Mouse (Mus musculus): ENCODE data around the gene Scgb1c1. TPM values are rescaled to one million over a fixed set of nuclear protein-coding genes. Genes with fewer than 3 reads are reported as not detected.
"Not testable (repeated sequence)": the region's sequence is repeated elsewhere in the genome, so short reads cannot be mapped to it uniquely, and the experiment has no call there.

The Scgb1c1 gene
- polyA plus RNA-seq, 1 experiment from 2014 or later: 0.23 TPM

- DNase-seq (ENCODE audit: low read depth, low spot score) (no peak), ATAC-seq (no peak)
- TF ChIP-seq CTCF (IDR thresholded peaks at IDR 0.05): no peak
- no peaks in the 10 kb centered on the region for H3K27me3 ChIP-seq
- in situ Hi-C loops (cut with MboI; ENCODE audit: low pct_unique_long_range_greater_than_20kb): no loop called here
- ChIA-PET CTCF (interaction anchor here (1.0 to 1.5 kb wide), 2 partner anchors 9 to 30 kb away, joined by 3 read pairs; no protein-coding TSS in a partner anchor), POLR2A (no interaction called here)
These were observed 34.0 kb downstream of the Scgb1c1 start for GRCm38 (mm10) chr7:140879355-140879754.

GRCm38 (mm10) chr7:140880419-140880818 is 35.1 kb downstream of the Scgb1c1 start:
- no peak for DNase-seq (ENCODE audit: low read depth, low spot score)
- no peak for TF ChIP-seq CTCF (IDR thresholded peaks at IDR 0.05)
- ChIA-PET POLR2A (interaction anchor here (1.0 to 1.6 kb wide), 2 partner anchors 15 to 23 kb away, joined by 3 to 10 read pairs; partner anchors contain the start of genes Bet1l, Gm45785 and Ric8a), CTCF (interaction anchor here (1.5 to 2.9 kb wide), 2 partner anchors 20 to 23 kb away, joined by 4 to 13 read pairs; no protein-coding TSS in a partner anchor)
- H3K27me3 ChIP-seq: no peaks in the 10 kb centered on the region
- no peak for ATAC-seq
- in situ Hi-C loops (cut with MboI; ENCODE audit: low pct_unique_long_range_greater_than_20kb): no loop called here

- TF ChIP-seq CTCF (IDR thresholded peaks at IDR 0.05): no peak
- ChIA-PET POLR2A (interaction anchor here (1.0 to 1.6 kb wide), 3 partner anchors 13 to 24 kb away, joined by 3 to 10 read pairs (median 3); partner anchors contain the start of genes Bet1l, Gm45785 and Ric8a), CTCF (interaction anchor here (1.5 to 2.9 kb wide), 2 partner anchors 21 to 23 kb away, joined by 4 to 13 read pairs; no protein-coding TSS in a partner anchor)
- no peaks in the 10 kb centered on the region for H3K27me3 ChIP-seq
- no peak for ATAC-seq
- in situ Hi-C loops (cut with MboI; ENCODE audit: low pct_unique_long_range_greater_than_20kb): no loop called here
- no peak for DNase-seq (ENCODE audit: low read depth, low spot score)
These were observed 35.6 kb downstream of the Scgb1c1 start for GRCm38 (mm10) chr7:140880865-140881515.

- ChIA-PET CTCF (interaction anchor here (2.9 kb wide), 1 partner anchor 22 kb away, joined by 13 read pairs; no protein-coding TSS in a partner anchor), POLR2A (interaction anchor here (0.6 to 1.6 kb wide), 7 partner anchors 10 to 34 kb away, joined by 3 to 10 read pairs (median 3); partner anchors contain the start of genes Bet1l, Gm45785, Odf3 and Ric8a)
- no peaks in the 10 kb centered on the region for H3K27me3 ChIP-seq
- ATAC-seq (peak; percentile 92), DNase-seq (ENCODE audit: low read depth, low spot score) (peak; percentile 68)
- TF ChIP-seq CTCF (IDR thresholded peaks at IDR 0.05): no peak
- in situ Hi-C loops (cut with MboI; ENCODE audit: low pct_unique_long_range_greater_than_20kb): no loop called here
These were observed 36.5 kb downstream of the Scgb1c1 start, which contains the start of the genes Psmd13 and Sirt3 for GRCm38 (mm10) chr7:140881696-140882468. Gene Psmd13, plus strand, starts transcription at chr7:140881968. Gene Sirt3, minus strand, starts transcription at chr7:140882309.

GRCm38 (mm10) chr7:140882469-140882803 is 37.1 kb downstream of the Scgb1c1 start:
- TF ChIP-seq CTCF (IDR thresholded peaks at IDR 0.05): no peak
- in situ Hi-C loops (cut with MboI; ENCODE audit: low pct_unique_long_range_greater_than_20kb): no loop called here
- ATAC-seq: peak; percentile 51
- POLR2A ChIA-PET: interaction anchor here (0.7 to 1.1 kb wide), 3 partner anchors 11 to 35 kb away, joined by 3 to 4 read pairs (median 4); partner anchors contain the start of gene Odf3
- DNase-seq (ENCODE audit: low read depth, low spot score): no peak
- CTCF ChIA-PET: interaction anchor here (2.9 kb wide), 1 partner anchor 21 kb away, joined by 13 read pairs; no protein-coding TSS in a partner anchor
- no peaks in the 10 kb centered on the region for H3K27me3 ChIP-seq

- CTCF ChIA-PET; DNase-seq (ENCODE audit: low read depth, low spot score); H3K27me3 ChIP-seq; in situ Hi-C loops (cut with MboI; ENCODE audit: low pct_unique_long_range_greater_than_20kb); ATAC-seq: not testable (repeated sequence)
- POLR2A ChIA-PET: interaction anchor here (1.1 kb wide), 1 partner anchor 19 kb away, joined by 3 read pairs; no protein-coding TSS in a partner anchor
These were observed 45.3 kb downstream of the Scgb1c1 start for GRCm38 (mm10) chr7:140890636-140891035.

GRCm38 (mm10) chr7:140894031-140894430 is 48.7 kb downstream of the Scgb1c1 start:
- in situ Hi-C loops (cut with MboI; ENCODE audit: low pct_unique_long_range_greater_than_20kb): no loop called here
- no peak for DNase-seq (ENCODE audit: low read depth, low spot score)
- ChIA-PET POLR2A (interaction anchor here (0.6 kb wide), 1 partner anchor 13 kb away, joined by 3 read pairs; the partner anchor contains the start of gene Psmd13), CTCF (interaction anchor here (0.6 to 1.6 kb wide), 2 partner anchors 9 to 291 kb away, joined by 3 read pairs; no protein-coding TSS in a partner anchor)
- no peak for TF ChIP-seq CTCF (IDR thresholded peaks at IDR 0.05)
- H3K27me3 ChIP-seq: no peaks in the 10 kb centered on the region
- ATAC-seq: no peak

GRCm38 (mm10) chr7:140894611-140895010 is 49.3 kb downstream of the Scgb1c1 start:
- DNase-seq (ENCODE audit: low read depth, low spot score): no peak
- no peaks in the 10 kb centered on the region for H3K27me3 ChIP-seq
- no peak for TF ChIP-seq CTCF (IDR thresholded peaks at IDR 0.05)
- ChIA-PET POLR2A (interaction anchor here (0.6 kb wide), 1 partner anchor 13 kb away, joined by 3 read pairs; the partner anchor contains the start of gene Psmd13), CTCF (interaction anchor here (1.6 kb wide), 1 partner anchor 9 kb away, joined by 3 read pairs; no protein-coding TSS in a partner anchor)
- in situ Hi-C loops (cut with MboI; ENCODE audit: low pct_unique_long_range_greater_than_20kb): no loop called here
- ATAC-seq: no peak

Other genes with a start within 250 kb of the Scgb1c1 start
- gene Olfr46, start 244.3 kb upstream of the Scgb1c1 start, polyA plus RNA-seq (2021): not detected
- gene Olfr61, start 216.6 kb upstream of the Scgb1c1 start, polyA plus RNA-seq (2021): not detected
- gene Olfr53, start 199.1 kb upstream of the Scgb1c1 start, polyA plus RNA-seq (2021): not detected
- not detected for gene Olfr539, start 185.6 kb upstream of the Scgb1c1 start, polyA plus RNA-seq (2021)
- not detected for gene Olfr45, start 163.6 kb upstream of the Scgb1c1 start, polyA plus RNA-seq (2021)
- not detected for gene Olfr541, start 148.3 kb upstream of the Scgb1c1 start, polyA plus RNA-seq (2021)
- not detected for gene Cyp2e1, start 81.8 kb upstream of the Scgb1c1 start, polyA plus RNA-seq (2021)
- not detected for gene Syce1, start 57.7 kb upstream of the Scgb1c1 start, polyA plus RNA-seq (2021)
- not detected for gene Zfp941, start 23.4 kb upstream of the Scgb1c1 start, polyA plus RNA-seq (2021)
- gene Urah, start 10.5 kb upstream of the Scgb1c1 start, polyA plus RNA-seq (2021): 0.18 TPM
- 0.31 TPM for gene Odf3, start 2.3 kb downstream of the Scgb1c1 start, polyA plus RNA-seq (2021)
- not detected for gene Gm45785, start 10.8 kb downstream of the Scgb1c1 start, polyA plus RNA-seq (2021)
- gene Ric8a, start 11.4 kb downstream of the Scgb1c1 start, polyA plus RNA-seq (2021): 67.0 TPM
- 28.0 TPM for gene Bet1l, start 12.0 kb downstream of the Scgb1c1 start, polyA plus RNA-seq (2021)
- 148 TPM for gene Psmd13, start 36.4 kb downstream of the Scgb1c1 start, polyA plus RNA-seq (2021)
- gene Sirt3, start 36.8 kb downstream of the Scgb1c1 start, polyA plus RNA-seq (2021): 48.3 TPM
- gene Cox8b, start 54.9 kb downstream of the Scgb1c1 start, polyA plus RNA-seq (2021): not detected
- not detected for gene Nlrp6, start 75.4 kb downstream of the Scgb1c1 start, polyA plus RNA-seq (2021)
- 18.3 TPM for gene Pgghg, start 95.8 kb downstream of the Scgb1c1 start, polyA plus RNA-seq (2021)
- gene Ifitm5, start 104.7 kb downstream of the Scgb1c1 start, polyA plus RNA-seq (2021): 0.30 TPM
- 0.50 TPM for gene Gm45717, start 110.4 kb downstream of the Scgb1c1 start, polyA plus RNA-seq (2021)
- gene Ifitm2, start 110.4 kb downstream of the Scgb1c1 start, polyA plus RNA-seq (2021): 257 TPM
- gene Ifitm1, start 121.7 kb downstream of the Scgb1c1 start, polyA plus RNA-seq (2021): 0.22 TPM
- 8.6 TPM for gene Ifitm3, start 165.2 kb downstream of the Scgb1c1 start, polyA plus RNA-seq (2021)
- 0.21 TPM for gene Ifitm6, start 172.4 kb downstream of the Scgb1c1 start, polyA plus RNA-seq (2021)
- gene Gm17387, start 183.6 kb downstream of the Scgb1c1 start, polyA plus RNA-seq (2021): not detected
- gene B4galnt4, start 215.6 kb downstream of the Scgb1c1 start, polyA plus RNA-seq (2021): 2.2 TPM
- 2.2 TPM for gene Pkp3, start 232.7 kb downstream of the Scgb1c1 start, polyA plus RNA-seq (2021)